Mouse (Mus musculus) embryonic facial prominence, embryonic 14.5 days (tissue): ENCODE data around the gene Med13. TPM values are rescaled to one million over a fixed set of nuclear protein-coding genes. Genes with fewer than 3 reads are reported as not detected.

ENCODE experiments used
- ATAC-seq: fragments of 200-750 bp; cut with Nextera tagmentation; 2 replicates; pipeline ENCODE4 v1.8.0; 2017; ENCODE audit warnings: low read depth, moderate number of reproducible peaks, moderate TSS enrichment
- DNase-seq: peaks from one replicate; pipeline ENCODE4 v3.0.0-alpha.2; 2015; ENCODE audit warnings: low spot score
- H3K27ac ChIP-seq: fragments of 300-500 bp; sonication (generic); replicated peaks from 2 replicates; pipeline ENCODE4 v1.5.1; 2014; ENCODE audit warnings: low read depth, mild to moderate bottlenecking, low read length, moderate library complexity
- H3K27me3 ChIP-seq: fragments of 300-500 bp; sonication (generic); replicated peaks from 2 replicates; pipeline ENCODE4 v1.6.1; 2014; ENCODE audit warnings: low read length; ENCODE audit not compliant: control insufficient read depth, insufficient read depth
- H3K36me3 ChIP-seq: fragments of 300-500 bp; sonication (generic); 2 replicates; pipeline ENCODE4 v1.6.1; 2014; ENCODE audit warnings: low read length, mixed read lengths; ENCODE audit not compliant: control insufficient read depth, insufficient read depth
- H3K4me1 ChIP-seq: fragments of 300-500 bp; sonication (generic); 2 replicates; pipeline ENCODE4 v1.6.1; 2014; ENCODE audit warnings: antibody characterized with exemption, low read length; ENCODE audit not compliant: control insufficient read depth, insufficient read depth
- H3K4me2 ChIP-seq: fragments of 300-500 bp; sonication (generic); 2 replicates; pipeline ENCODE4 v1.6.1; 2014; ENCODE audit warnings: low read depth, mild to moderate bottlenecking, low read length, moderate library complexity, mixed read lengths
- H3K4me3 ChIP-seq: fragments of 300-500 bp; sonication (generic); 2 replicates; pipeline ENCODE4 v1.5.1; 2014; ENCODE audit warnings: low read depth, mild to moderate bottlenecking, low read length
- H3K9ac ChIP-seq: fragments of 300-500 bp; sonication (generic); 2 replicates; pipeline ENCODE4 v1.6.1; 2014; ENCODE audit warnings: low read depth, mild to moderate bottlenecking, low read length, moderate library complexity, mixed read lengths
- H3K9me3 ChIP-seq: fragments of 300-500 bp; sonication (generic); 2 replicates; pipeline ENCODE4 v1.6.1; 2016; ENCODE audit warnings: low read length; ENCODE audit not compliant: control insufficient read depth
- WGBS: fragments of 180-500 bp; shearing (Covaris S2); extraction: QIAGEN DNeasy Blood & Tissue Kit; methylation state at CpG from one replicate; pipeline ENCODE4 v1.1.7; 2014; 5-methylcytosine and 5-hydroxymethylcytosine counted together
- polyA plus RNA-seq: library from polyadenylated mRNA; unstranded; fragments of >200 nt; fragmentation: Nextera tagmentation; extraction: Ambion mirVana; gene quantifications from 2 replicates; pipeline ENCODE4 v1.2.1, GENCODE M21; 2014

Med13 gene
- polyA plus RNA-seq, 1 experiment from 2014 or later = 14.1 TPM

DNA sequence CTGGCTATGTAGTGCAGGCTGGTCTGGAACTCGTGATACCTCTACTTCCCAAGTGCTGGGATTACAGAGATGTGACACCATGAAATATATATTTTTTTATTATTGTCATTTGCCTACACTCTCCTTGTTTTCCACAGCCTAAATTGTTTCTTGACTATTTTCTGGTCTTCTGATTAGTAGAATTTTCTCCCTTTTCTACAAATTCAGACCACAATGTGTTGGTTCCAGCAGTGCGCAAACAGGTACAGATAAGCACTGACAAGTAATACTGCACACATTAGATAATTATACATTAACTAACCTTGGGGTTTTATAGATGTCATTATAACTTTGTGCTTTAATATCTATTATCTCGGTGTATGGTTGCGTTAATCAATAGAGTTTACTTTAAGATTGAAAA is 37.7 kb upstream of the Med13 start:
- H3K4me2 ChIP-seq = no peak overlapping the region
- no peaks in the 10 kb centered on the region for H3K36me3 ChIP-seq
- peaks cover 7% of the 10 kb centered on the region for H3K4me1 ChIP-seq
- WGBS = 87% methylated on average over 4 of the region's 4 CpGs
- DNase-seq = no peak
- H3K4me3 ChIP-seq = no peak overlapping the region
- no peaks in the 10 kb centered on the region for H3K9me3 ChIP-seq
- H3K27ac ChIP-seq = no peak overlapping the region
- no peak overlapping the region for H3K9ac ChIP-seq
- no peak for ATAC-seq
- H3K27me3 ChIP-seq = no peaks in the 10 kb centered on the region

DNA sequence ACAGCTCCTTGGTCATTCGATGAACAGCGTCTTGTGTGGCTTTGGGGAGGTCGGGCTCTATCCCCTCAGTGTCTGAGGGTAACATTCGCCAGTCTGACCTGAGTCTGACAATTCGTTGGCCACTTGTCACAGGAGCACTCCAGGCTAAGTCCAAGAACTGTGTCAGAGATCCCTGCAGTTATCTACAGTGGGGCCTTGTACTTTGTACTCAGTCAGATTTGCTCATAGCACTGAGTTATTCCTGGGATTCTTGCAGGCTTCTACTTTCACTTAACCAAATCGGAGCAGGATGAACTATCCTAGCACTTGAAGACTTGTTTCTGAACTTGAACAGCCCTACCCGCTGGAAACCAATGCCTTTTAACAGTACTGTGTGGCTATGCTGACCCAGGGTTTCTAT is 34.3 kb upstream of the Med13 start:
- no peak for DNase-seq
- WGBS = 86% methylated on average over 7 of the region's 7 CpGs
- no peak overlapping the region for H3K4me2 ChIP-seq

DNA sequence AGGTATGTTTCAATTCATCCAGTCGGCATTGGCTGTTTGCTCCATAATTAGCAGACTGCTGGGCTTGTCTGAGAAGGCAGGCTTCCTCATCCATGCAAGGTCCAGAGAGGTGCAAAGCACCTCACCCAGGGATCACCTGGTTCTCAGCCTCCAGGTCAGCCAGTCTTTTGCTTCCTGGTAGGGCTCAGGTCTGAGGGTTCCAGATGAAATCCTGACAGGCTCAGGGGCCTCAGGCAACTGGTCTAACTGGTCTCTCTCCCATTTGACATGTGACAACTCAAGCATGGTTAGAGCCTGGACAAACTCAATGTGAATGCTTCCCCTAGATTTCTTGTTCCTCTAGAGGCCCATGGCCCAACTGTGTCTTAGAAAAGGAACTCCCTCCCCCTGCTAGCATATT is 32.9 kb upstream of the Med13 start:
- Histone ChIP-seq H3K4me1 (peaks cover 11% of the 10 kb centered on the region), H3K4me3 (no peak overlapping the region), H3K27ac (no peak overlapping the region), H3K9ac (no peak overlapping the region), H3K4me2 (no peak overlapping the region), H3K9me3 (no peaks in the 10 kb centered on the region), H3K36me3 (no peaks in the 10 kb centered on the region), H3K27me3 (no peaks in the 10 kb centered on the region)
- WGBS = 41% methylated on average over 1 of the region's 1 CpGs
- DNase-seq (no peak), ATAC-seq (no peak)

More for the DNA sequence above, 34.3 kb upstream of the Med13 start:
- Histone ChIP-seq H3K27ac (no peak overlapping the region), H3K9ac (no peak overlapping the region), H3K27me3 (no peaks in the 10 kb centered on the region), H3K4me1 (peaks cover 14% of the 10 kb centered on the region), H3K36me3 (no peaks in the 10 kb centered on the region), H3K9me3 (no peaks in the 10 kb centered on the region), H3K4me3 (no peak overlapping the region)
- ATAC-seq = no peak

- WGBS = 77% methylated on average over 4 of the region's 4 CpGs
- H3K4me1 ChIP-seq = peaks cover 11% of the 10 kb centered on the region
Measured at GRCm38 (mm10) chr11:86389506-86389905, 32.1 kb upstream of the Med13 start.

GRCm38 (mm10) chr11:86388821-86389480 is 31.5 kb upstream of the Med13 start:
- H3K4me1 ChIP-seq = peaks cover 11% of the 10 kb centered on the region
- no peaks in the 10 kb centered on the region for H3K9me3 ChIP-seq
- no peak overlapping the region for H3K27ac ChIP-seq
- DNase-seq (no peak), ATAC-seq (no peak)
- no peak overlapping the region for H3K4me3 ChIP-seq
- WGBS = 70% methylated on average over 13 of the region's 13 CpGs
- H3K27me3 ChIP-seq = no peaks in the 10 kb centered on the region
- no peaks in the 10 kb centered on the region for H3K36me3 ChIP-seq
- H3K9ac ChIP-seq = no peak overlapping the region
- no peak overlapping the region for H3K4me2 ChIP-seq

More at GRCm38 (mm10) chr11:86389506-86389905, 32.1 kb upstream of the Med13 start:
- Histone ChIP-seq H3K4me2 (no peak overlapping the region), H3K4me3 (no peak overlapping the region), H3K36me3 (no peaks in the 10 kb centered on the region), H3K9ac (no peak overlapping the region), H3K9me3 (no peaks in the 10 kb centered on the region), H3K27ac (no peak overlapping the region), H3K27me3 (no peaks in the 10 kb centered on the region)
- no peak for ATAC-seq
- no peak for DNase-seq

- Histone ChIP-seq H3K4me2 (no peak overlapping the region), H3K36me3 (no peaks in the 10 kb centered on the region), H3K27me3 (no peaks in the 10 kb centered on the region), H3K4me1 (peaks cover 11% of the 10 kb centered on the region), H3K9ac (no peak overlapping the region), H3K4me3 (no peak overlapping the region), H3K9me3 (no peaks in the 10 kb centered on the region), H3K27ac (no peak overlapping the region)
- whole genome bisulfite sequencing = 36% methylated on average over 9 of the region's 9 CpGs
- DNase-seq = no peak
- no peak for ATAC-seq
Measured at GRCm38 (mm10) chr11:86387121-86387893, 29.9 kb upstream of the Med13 start.

- no peak for ATAC-seq
- Histone ChIP-seq H3K27ac (no peak overlapping the region), H3K9ac (no peak overlapping the region), H3K4me1 (peaks cover 11% of the 10 kb centered on the region), H3K9me3 (no peaks in the 10 kb centered on the region), H3K4me3 (no peak overlapping the region), H3K27me3 (no peaks in the 10 kb centered on the region), H3K36me3 (no peaks in the 10 kb centered on the region), H3K4me2 (no peak overlapping the region)
- 64% methylated on average over 10 of the region's 10 CpGs for whole genome bisulfite sequencing
- DNase-seq = no peak
Measured at GRCm38 (mm10) chr11:86386576-86386975, 29.2 kb upstream of the Med13 start.

GRCm38 (mm10) chr11:86385710-86386282 is 28.4 kb upstream of the Med13 start:
- no peaks in the 10 kb centered on the region for H3K9me3 ChIP-seq
- no peaks in the 10 kb centered on the region for H3K27me3 ChIP-seq
- no peak overlapping the region for H3K9ac ChIP-seq
- H3K4me2 ChIP-seq = no peak overlapping the region
- 0 out of 2 replicates have a peak, but pooled peaks have one; percentile 22 for ATAC-seq
- H3K4me1 ChIP-seq = peaks cover 11% of the 10 kb centered on the region
- no peak overlapping the region for H3K27ac ChIP-seq
- no peak overlapping the region for H3K4me3 ChIP-seq
- no peaks in the 10 kb centered on the region for H3K36me3 ChIP-seq
- WGBS = 65% methylated on average over 11 of the region's 11 CpGs
- DNase-seq = no peak
